Mouse (Mus musculus) right cerebral cortex, postnatal 25 days (tissue): ENCODE results near the gene Kazn.
A peak's percentile ranks its signal among the peaks of the same experiment; 100 is the strongest.

Experiments used
- DNase-seq: peaks from one replicate; pipeline ENCODE4 v3.0.0; 2022

Gene Kazn

DNA sequence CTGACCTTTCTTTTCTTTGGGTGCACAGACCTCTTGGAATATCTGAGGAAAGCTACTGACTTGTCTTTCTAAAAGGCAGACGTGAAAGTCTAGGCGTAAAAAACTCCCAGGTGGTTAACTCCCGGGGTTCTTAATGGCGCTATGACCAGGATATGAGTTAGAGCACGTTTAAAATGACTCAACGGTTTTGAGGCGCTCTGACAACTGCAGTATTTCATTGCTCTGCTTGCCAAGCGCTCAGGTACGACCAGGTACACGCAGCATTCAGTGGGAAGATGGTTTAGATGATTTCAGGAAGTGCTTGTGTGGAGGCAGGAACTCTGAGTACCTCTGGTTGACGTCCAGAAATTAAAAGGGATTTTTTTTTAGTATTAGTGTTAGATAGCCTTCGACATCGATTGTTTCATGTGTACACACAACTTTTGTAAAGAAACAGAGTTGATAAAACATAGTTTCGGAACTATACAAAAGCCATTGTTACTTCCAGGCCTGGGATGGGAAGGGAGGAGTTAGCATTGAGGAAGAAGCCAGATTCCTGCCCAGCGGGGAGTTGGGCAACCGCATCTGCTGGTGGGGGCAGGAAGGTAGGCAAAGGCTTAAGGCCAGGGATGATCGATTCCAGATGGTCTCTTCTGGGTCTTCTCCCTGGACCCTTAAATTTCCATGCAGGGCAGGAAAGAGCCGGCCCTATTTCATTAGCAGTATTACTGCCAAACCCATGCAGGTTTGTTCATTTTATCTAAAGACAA is 167.8 kb downstream of the Kazn start:
- no peak for DNase-seq

DNA sequence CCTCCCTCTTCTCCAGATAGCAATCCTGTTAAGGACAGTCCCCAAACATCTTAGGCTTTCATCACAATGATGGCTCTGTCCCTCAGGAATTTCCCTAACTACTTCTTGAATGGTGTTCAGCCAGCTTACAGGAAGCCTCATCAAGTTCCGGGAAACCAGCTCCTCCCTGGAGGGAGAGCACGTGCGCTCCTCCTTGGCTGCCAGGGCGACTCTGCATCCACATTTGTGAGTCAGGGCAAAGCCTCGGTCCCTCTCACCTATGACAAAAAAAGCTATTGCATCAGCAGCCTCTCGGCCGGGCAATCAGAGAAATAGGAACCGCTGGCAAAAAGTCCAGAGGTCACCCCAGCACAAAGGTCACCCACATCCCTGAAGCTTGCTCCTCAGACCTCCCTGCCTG is 168.4 kb downstream of the Kazn start:
- no peak for DNase-seq

DNA sequence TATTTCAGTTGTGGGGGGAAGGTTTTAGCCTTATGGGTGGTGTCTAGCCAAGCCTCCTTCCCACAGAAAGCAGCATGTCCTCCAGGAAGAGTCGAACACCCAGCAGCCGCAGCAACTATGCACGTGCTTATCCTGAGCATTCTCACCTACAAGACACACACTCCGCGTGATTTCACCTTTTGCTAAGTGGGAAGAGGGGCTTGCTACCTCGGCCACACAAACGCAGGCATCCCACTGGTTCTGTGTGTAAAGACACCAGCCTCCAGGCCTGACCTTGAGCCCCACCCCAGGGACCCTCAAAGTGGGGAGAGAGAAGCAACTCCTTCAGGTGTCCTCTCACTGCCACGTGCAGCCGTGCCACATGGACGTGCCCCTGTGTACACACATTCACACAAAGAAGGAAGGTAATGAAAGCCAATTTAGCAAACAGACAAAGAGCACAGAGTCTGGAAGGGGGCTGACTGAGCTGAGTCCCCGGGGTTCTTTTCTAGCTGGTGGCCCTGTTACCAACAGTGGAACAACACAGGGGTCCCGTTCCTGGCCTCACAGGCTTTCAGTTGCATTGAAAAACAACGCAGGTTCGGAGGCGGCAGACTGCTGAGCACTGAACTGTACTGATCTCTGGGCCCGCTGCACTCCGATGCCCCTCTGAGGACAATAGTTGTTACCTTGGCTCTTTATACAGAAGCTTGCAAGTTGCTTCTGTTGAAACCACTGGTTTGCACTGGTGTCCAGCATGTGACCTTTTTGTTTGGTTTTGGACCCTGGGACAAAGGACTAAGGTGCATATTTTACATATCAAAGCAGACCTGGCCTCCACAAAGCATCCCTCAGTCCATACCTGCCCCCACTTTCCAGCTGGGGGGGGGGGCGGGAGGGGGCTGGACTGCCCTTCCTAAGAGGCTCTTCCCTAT is 170.0 kb downstream of the Kazn start:
- DNase-seq, result no peak

DNA sequence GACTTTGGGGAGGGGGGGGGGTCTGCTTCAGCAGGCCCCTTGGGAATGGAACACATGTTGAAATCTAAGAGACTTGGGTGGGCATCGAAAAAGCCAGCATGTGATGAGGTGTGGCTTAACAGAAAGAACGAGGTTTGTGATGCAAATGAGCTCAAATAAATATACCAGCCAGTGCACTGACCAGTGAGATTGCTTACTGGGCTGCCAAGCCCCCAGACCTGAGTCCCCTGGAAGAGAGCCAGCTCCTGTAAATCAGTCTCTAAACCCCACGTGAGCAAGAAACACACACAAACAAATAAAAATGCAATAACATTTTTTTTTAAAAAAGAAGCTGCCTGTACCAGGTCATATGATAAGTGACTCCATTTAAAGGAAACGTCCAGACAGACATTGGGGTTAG is 172.6 kb downstream of the Kazn start:
- no peak for DNase-seq

DNA sequence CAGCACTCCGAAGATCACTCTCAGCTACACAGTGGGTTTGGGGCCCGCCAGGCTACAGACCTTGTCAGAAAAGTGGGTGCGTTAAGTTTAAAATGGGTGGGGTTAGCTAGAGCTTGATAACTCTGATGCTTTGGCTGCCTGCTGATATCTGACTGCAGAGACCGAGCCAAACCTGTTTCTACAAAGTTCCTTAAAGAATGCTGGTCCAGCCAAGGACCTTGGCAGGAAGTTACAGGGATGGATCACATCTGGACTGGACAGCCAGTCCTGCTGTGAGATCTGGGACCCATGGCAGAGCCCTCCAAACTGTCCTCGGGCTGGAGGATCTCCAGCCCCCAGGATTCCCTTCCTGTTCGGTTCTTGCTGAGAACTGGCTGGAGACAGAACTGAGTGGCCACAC is 173.4 kb downstream of the Kazn start:
- DNase-seq, result no peak

DNA sequence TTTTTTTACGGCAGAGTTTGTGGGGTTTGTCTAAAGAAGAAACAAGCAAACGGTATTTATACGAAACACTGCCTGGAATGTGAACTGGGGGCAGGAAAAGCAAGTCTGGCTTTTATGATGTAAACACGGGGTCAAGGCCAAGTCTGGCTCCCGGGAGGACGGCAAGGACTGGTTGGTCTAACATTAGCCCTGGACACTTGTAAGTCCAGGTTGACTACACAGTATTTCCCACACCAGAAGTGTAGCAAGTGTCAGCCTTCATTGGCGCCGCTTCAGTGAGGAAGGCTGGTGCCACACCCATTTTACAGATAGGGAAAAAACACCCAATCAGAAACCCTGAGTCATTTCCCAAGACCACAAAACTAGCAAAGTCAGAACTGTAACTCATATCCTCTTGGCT is 173.9 kb downstream of the Kazn start:
- no peak for DNase-seq

DNA sequence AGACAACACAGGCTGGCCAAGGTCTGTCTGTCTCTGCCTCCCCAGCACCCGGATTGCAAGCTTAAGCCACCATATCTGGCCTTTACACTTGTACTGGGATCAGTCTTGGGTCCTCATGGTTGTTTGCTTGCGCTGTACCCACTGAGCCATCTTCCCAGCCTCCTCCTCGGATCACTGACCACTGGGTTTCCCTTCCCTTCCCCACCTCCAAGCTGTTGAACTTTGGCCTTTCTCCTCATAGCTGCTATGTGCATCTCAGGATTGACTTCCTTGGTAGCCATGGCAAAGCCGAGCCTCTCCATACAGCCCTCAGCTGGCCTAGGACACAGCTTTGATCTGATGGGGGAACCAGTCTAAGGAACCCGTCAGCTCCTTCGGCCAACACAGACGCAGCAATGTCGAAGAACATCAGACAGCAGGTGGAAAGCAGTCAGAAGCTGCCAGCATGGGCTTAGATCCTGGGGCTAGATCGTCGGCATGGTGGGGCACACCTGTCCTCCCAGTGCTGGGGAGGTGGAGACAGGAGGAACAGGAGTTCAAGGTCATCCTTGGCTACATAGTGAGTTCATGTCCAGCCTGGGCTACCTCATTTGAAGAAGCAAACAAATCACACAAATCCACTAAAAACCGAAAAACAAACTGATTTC is 174.5 kb downstream of the Kazn start:
- DNase-seq, result no peak

DNA sequence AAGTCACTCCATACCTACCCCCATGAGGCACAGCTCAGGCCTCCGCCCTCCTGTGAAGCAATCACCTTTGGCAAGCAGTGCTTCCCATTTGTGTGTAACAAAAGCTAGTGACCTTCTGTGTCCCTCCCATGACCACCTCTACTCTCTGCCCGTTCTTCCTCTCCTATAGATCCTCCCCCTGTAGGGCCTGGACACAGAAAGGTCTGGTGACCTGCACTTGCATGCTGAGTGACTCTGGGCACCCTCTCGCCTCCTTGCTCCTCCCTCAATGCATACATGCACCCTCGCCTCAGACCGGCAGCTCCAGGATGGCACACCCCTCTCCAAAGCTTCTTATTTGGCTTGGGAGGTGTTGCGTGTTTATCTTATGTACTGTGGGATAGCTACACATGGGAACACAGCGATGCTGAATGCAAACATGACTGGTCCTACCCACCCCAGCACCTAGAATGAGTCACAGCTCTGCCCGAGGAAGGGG is 176.1 kb downstream of the Kazn start:
- no peak for DNase-seq

DNA sequence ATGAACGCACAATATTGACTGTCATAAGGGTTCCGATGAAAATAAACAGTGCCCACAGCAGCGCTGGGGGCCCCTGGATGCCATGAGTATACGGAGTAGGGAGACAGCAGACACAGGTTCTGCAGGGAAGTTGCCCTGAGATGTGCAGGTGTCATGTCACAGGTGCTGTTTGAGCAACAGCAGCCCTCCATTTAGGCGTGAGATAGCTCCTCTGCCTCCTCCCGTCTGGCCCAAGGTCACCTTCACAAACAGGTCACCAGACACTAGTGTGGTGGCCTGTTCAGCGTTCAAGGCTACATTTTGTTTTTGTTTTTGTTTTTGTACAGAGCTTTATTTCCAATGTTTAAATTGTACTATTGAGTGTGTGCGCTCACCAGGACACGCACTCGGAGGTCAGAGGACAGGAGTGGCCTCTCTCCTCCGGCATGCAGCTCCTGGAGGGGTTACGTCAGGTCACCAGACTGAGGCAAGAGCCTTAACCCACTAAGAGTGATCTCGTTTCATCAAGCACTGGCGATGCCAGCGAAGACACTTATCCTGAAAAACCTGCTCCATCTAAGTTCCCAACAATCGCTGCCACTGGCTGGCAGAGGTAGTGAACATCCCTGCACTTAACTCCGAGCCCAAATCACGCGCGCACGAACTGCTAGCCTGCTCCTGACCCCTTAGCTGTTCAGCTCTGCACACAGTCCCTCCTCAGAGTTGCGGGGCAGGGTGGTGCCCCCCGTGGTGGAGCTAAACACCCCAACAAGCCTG is 177.5 kb downstream of the Kazn start:
- no peak for DNase-seq

DNA sequence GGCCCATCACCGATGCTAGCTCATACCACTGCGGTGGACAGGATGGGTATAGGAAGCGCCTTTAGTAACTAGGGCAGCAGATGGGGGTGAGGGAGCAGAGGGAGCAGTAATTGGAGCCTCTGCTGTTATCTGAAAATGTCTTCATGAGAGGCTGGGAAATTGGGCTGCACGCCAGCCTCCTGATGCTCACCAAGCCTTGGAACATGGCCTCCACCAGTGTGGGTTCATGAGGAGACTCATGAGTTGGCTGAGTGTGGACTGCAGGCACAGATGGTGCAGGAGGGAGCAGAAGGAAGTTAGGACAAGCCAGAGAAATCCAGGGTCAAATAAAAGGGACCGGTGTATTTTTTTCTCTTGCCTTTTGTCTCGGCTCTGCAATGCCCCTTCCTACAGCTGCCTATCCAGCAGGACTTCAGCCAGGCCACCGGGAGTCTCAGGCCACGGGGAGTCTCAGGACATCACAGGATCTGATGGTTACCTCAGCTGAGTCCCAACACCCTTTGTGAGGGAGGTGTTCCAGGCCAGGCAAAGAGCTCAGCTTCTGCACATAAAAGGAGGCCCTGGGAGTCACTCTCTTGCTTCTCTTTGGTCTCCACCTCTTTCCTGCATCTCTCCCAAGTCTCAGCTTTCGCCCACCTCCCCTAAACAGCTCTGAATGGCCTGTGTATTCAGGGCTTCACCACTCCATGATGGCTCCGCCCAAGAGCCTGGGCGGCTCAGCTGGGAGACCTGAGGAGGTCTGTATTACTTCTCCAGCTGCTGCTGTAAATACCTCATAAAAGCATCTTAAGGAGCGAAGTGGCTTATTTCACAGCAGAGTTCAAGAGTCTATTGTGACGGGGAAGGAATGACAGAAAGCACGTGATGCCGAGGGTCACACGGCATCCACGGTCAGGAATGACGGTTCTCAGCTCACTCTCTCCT is 178.5 kb downstream of the Kazn start:
- DNase-seq, result no peak

DNA sequence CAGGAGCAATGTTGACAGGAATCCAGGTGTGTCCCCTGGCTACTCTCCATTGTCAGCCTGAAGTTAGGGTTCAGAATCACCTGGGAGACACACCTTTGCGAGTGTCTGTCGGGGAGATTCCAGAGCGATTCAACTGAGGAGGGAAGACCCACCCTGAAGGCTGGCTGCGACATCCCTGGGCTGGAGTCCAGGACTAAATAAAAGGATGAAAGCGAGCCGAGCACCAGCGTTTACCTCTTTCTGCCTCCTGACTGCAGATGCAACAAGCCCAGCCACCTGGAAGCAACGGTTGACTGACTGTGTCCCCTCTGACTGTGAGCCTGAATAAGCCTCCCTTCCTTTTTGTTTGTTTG is 179.4 kb downstream of the Kazn start:
- no peak for DNase-seq

DNA sequence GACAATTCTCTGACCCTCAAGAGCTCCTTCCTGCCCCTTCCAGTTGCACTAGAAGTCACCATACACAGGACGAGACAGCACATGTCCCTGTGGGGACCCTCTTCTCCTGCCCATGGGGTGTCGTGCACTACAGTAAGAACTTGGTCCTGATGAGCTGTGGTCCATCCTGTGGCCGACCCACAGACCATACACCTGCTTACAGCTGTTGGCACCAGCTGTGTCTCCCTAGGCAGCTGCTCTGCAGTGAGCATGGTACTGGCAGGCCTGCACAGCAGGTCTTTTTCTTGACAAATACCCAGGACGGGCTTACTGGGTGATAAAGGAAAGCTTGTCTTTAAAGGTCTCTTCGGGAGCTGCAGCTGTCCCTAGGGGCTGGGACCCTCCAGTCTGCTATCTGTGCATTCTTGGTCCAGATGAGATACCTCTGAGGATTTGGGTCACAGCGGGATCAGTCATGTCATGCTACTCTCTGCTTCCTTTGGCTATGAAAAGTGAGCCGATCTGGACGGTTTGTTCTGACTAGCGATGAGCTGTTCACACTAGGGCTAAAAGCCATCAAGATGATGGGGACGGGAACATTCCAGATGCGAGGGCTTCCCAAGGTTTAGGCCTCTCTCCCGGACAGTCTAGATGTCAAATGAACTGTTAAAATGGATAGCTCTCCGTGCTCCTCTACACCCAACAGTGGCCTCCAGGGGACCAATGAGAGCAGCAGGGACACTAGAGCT is 179.9 kb downstream of the Kazn start:
- DNase-seq, result no peak

DNA sequence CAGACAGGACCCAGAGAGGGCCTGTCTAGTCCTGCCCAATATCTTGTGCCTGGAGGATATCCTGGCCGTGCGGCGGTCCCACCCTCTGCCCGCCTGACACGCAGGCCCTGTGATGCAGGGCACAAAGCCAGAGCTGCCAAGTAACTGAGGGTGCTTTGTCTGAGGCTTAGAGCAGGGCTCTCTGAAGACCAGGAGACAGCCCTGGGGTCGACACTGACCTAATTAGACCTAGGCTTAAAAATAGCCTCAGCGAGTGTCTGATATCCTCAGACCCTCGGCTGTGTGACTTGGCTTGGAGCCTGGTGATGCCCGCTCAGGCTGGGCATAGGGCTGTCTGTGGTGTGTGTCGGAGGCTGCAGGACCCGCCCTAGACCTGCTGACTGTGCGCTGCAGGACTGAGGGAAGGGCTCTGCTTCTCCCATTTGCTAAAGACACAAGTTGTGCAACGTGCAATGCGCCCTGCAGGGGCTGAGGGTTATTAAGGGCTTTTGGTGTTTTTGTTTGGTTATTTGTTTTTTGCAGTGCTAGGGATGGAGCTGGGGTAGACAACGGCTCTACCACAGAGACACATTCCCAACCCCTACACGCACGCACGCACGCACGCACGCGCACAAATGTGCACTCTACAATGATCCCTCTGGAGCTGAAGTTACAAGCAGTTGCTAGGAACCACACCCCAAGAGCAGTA is 181.5 kb downstream of the Kazn start:
- DNase-seq, result peak; percentile 21

DNA sequence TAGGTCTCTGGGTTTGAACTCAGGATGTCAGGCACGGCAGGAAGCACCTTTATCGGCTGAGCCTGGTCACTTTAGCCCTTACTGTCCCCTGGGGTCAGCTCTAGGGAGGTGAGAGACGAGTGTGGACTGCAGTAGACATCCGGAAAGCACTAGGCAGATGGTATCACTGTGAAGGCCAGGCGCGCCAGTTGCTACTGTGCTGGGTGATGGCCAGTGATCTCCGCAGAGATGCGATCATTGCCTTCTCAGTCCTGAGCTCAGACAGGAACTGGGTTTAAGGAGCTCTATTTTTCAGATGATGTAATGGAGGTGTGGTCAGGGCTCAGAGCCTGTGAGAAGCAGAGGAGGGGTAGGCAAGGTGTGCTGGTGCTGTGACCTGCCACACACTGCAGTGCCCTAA is 183.6 kb downstream of the Kazn start:
- DNase-seq, result no peak

DNA sequence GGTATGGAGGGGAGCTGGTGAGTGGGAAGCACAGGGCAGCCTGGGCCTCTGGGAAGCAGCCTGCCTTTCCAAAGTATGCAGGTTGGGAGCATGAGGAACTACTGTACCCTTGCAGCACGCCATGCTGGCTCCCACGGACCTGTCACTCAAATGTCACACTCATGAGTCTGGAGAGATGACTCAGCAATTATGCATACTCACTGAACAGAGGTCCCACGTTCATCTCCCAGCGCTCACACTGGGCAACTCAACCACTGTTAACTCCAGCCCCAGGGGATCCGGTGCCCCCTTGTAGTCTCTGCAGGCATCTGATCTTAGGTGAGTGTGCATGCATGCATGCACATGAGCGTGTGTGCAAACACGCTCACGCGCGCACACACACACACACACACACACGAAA is 184.6 kb downstream of the Kazn start:
- no peak for DNase-seq

DNA sequence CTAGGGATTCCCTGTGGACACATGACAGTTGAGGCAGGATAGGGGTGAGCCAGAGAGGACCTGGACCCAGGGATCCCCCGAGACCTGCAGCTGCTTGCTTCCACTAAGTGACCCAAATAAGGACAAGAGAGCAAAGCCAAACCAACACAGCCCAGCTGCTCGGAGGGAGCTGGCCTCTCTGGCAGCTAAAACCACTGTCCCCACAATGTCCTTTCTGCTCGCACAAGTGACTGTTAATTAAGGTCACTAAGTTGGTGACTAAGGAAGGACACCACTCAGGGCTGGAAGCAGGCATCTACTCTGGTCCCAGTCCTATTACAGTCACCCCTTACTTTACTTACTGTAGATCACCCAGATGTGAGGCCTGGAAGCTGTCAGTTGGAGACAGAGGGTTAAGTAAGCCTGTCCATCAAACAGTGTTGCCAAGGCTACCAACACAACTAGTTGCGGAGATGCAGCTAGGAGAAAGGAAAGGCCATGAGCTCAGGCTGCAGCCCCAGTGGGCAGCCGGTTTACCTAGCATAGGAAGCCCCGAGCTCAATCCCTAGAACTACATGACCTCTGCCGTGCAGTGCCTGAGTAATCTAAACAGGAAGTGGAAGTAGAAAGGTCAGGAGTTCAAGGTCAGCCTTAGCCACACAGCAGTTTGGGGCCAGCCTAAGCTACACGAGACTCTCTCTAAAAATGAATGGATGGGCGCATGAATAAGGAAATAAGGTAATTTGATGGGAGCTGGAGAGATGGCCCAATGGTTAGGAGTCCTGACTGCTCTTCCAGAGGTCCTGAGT is 185.3 kb downstream of the Kazn start:
- no peak for DNase-seq

DNA sequence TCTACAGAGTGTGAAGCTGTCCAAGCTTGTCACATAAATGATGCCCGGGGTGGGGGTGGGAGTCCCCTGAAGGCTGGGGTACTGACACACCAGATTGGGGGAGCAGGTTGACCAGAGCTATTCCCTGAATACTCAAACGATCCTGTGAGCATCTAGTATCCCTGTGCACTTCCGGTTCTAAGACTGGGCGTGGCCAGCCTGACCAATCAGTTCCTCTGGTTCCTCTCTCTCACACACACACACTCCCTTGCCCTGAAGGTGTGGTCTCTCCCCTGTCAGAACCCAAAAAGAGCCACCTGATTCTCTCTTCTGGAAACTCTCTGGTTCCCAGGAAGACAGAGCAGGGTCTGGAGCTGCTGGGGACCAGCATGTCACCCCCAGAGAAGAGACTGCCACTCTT is 185.9 kb downstream of the Kazn start:
- no peak for DNase-seq

DNA sequence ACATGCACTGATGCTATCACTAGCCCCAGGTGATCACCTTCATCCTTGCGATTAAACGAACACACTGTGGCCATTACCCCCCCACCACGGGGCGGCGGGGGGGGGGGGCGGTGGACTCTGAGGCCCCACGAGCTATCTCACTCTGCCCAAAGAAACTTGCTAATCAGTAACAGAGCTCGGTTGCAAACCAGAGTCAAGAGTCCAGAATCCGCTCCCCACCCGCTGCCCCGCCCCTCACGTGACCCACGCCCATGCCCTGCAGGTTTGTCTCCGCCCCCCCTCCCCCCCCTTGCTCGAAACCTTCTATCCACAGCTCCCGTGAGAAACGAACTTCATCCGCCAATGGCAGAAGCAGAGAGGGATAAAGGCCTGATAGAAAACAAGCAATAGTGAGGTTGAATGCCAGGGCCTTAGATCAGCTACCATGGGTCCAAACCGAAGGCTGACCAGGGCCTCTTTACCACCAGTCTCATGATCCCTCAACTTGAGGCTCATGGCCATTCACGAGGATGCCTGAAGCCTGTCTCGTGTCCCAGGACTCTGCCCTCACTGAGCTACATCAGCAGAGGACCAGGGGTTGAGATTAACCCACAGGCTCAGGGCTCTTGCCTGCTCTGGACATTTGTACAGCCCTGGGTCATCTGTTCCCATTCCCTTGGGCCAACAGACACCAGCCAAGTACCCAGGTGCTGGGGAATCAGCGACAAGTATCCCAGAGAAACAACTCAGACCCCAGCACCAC is 186.6 kb downstream of the Kazn start:
- DNase-seq, result no peak
